Mouse (Mus musculus): Measurements from ENCODE around the gene Nampt.

The Nampt gene

DNA sequence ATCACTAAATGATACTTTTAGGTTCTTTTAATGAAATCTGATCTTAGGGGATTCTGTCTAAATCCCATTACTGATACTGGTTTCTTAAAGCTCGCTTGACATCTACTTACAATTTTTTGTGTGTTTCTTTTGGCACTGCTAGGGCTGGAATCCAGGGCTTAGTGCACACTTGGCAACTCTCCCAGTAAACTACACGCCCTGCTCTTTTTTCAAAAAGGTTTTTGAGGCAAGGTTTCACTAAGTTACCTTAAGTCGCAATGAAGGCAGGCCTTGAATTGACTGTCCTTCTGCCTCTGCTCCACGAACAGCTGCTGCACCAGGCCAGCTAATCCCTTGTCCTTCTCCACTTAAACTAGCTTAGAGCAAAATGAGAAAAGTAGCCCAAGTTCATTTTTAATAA lies 15.9 kb downstream of the Nampt start:
- in situ Hi-C loops (cut with MboI; ENCODE audit: low pct_unique_long_range_greater_than_20kb in 1 of 2, low sequenced_read_pairs in 2 of 2, unreplicated experiment in 1 of 2), result no loop called here

DNA sequence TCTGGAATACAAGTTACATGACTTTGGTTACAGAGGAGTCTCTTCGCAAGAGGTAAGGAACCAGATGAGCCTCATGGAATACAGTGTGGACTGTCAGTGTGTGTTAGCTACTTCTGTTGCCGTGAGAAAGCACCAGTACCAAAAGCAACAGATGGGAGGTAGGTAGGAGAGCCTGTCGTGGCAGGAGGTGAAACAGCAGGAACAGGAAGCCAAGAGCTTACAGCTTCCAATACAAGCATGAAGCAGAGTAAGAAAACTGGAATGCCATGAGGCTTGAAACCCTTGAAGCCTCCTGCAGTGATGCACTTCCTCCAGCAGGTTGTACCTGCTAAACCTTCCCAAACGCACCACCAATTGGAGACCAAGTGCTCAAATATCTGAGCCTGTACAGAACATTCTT lies 19.1 kb downstream of the Nampt start:
- in situ Hi-C loops (cut with MboI; ENCODE audit: low pct_unique_long_range_greater_than_20kb in 1 of 2, low sequenced_read_pairs in 2 of 2, unreplicated experiment in 1 of 2), result no loop called here

DNA sequence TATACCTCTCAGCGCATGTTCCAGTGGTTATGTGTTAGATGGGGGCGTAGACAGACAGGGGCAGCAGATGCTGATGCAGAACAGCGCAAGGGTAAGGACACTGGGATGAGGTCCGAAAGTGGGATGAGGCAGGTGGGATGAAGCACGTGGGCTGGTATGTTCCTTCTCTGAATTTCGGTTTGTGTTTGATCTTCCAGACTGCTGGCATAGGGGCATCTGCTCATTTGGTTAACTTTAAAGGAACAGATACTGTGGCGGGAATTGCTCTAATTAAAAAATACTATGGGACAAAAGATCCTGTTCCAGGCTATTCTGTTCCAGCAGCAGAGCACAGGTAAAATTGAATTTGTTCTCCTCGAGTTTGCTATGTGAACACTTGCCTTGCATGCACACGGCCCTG lies 19.6 kb downstream of the Nampt start:
- in situ Hi-C loops (cut with MboI; ENCODE audit: low pct_unique_long_range_greater_than_20kb in 1 of 2, low sequenced_read_pairs in 2 of 2, unreplicated experiment in 1 of 2), result no loop called here

DNA sequence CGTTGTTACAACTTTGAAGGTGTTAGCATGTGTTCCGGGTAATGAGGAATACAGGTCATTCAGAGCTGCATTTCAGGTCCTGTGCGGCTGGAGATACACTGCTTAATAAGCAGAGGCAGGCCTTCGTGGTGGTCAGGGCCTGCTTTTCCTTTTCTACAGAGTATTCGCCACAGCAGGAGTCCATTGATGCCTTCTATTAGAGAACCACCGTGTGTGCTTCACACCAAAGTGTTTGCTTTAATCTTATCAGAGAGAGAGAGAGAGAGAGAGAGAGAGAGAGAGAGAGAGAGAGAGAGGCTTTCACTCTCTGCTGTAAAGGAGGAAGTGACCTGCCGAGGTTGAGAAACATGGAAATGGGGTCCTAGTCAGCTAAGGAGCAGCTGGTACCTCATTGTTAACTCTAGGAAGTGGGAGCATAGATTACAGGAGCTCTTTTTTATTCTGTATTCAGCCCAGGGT lies 22.1 kb downstream of the Nampt start:
- in situ Hi-C loops (cut with MboI; ENCODE audit: low pct_unique_long_range_greater_than_20kb in 1 of 2, low sequenced_read_pairs in 2 of 2, unreplicated experiment in 1 of 2), result no loop called here

DNA sequence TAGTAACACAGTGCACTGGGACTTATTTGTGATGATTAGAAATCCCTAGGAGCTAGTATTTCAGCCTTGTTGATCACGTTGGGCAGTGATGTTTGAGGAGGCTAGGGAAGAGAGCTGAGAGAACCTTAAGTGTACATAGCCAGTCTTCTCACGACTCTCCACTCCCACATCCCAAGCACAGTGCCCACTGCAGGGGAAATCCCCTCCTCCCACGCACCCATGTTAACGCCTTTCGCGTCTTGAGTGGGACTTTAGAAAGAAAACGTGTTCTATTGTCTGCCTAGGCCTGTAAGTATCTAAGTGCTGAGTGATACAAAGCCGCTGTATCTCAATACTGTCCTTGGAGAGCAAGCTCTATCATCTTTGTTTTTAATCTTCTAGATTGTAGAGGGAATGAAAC lies 27.0 kb downstream of the Nampt start:
- in situ Hi-C loops (cut with MboI; ENCODE audit: low pct_unique_long_range_greater_than_20kb in 1 of 2, low sequenced_read_pairs in 2 of 2, unreplicated experiment in 1 of 2), result no loop called here

DNA sequence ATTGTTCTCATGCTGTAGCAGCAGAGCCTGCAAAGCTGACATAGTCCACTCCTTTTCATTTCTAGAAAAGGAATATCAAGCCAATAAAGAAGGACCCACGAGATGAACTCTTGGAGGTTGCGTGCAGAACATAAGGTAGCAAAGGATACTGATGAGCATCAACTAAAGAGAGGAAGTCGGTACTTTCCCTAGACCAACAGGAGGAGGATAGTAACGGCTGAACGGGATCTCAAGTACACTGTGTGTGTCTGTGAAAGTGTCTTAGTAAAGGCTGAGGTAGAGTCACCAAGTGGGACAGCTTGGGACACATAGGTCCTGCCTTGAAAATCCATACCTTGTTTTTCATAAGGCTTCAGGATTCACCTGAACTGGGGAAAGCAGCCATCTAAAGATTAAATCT lies 34.4 kb downstream of the Nampt start:
- in situ Hi-C loops (cut with MboI; ENCODE audit: low pct_unique_long_range_greater_than_20kb in 1 of 2, low sequenced_read_pairs in 2 of 2, unreplicated experiment in 1 of 2), result no loop called here

DNA sequence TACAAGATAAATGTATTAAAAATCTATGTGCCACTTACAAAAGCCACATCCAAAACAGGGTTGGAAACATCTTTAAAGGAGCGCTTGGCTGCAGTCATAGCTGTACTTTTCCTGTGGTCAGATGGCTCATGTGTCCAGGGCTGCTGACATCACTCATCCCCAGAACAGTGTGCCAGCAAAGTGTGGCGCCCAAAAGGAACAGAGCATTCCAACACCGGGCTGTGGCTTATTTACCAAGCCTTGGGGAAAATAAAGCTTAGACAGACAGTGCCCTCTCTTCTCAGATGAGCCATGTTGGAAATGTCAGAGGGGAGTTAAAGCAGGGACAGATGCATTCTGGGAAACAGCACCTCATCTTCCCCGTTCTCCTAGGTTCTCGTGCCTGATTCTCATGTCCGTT lies 35.5 kb downstream of the Nampt start:
- in situ Hi-C loops (cut with MboI; ENCODE audit: low pct_unique_long_range_greater_than_20kb in 1 of 2, low sequenced_read_pairs in 2 of 2, unreplicated experiment in 1 of 2), result no loop called here

DNA sequence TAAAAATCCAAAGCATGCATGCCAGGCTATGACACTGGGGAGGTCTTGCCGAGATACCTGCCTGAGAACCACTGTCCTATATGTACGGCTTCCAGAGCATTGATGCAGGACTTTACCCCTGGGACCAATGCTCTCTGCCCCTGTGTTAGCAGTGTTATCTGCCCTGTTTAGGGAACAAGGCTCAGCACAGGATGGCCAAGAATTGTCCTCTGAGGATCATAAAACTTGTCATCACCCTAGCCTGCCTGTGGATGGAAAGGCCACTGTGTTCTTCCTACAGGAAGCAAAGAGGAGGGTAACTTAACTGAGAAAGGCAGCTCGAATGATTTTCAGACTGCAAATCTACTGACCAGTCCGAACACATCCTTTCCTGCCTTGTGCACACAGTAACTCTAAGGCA lies 36.1 kb downstream of the Nampt start:
- in situ Hi-C loops (cut with MboI; ENCODE audit: low pct_unique_long_range_greater_than_20kb in 1 of 2, low sequenced_read_pairs in 2 of 2, unreplicated experiment in 1 of 2), result no loop called here

DNA sequence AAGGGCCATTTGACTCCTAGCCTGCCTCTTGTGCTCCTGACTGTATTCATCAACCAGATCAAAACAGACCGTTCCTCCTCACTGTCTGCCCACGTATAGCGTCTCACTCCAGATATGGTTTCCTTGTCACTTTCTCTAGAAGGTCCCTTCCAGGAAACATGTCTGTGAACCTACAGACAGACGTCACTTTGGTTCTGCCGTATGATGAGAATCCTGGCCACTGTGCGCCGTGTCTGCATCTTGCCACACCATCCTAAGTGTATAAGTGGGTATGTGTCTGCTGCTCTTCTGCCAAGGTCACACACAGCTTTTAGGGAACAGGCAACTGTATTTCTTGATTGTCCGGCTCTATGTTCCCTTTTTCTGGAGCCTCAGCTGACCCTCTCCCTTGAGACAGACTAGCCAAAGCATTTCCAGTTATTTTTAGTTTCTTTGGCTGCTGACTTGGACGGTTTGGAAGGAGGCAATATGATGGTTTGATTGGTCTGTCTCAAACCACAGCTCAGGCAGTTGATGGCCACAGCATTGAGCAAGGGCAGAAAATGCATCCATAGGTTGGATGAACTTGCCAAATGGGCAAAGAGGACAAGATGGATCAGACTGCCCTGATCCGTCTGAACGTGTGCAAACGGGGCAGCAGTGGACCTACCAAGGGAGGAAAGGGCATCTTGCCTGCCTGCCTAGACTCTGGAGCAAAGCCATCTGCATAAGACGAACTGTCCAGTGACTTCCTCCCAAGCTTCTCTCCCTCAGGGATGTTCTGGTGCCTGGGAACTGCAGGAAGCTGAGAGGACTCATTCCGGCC lies 37.6 kb downstream of the Nampt start:
- in situ Hi-C loops (cut with MboI; ENCODE audit: low pct_unique_long_range_greater_than_20kb in 1 of 2, low sequenced_read_pairs in 2 of 2, unreplicated experiment in 1 of 2), result no loop called here

DNA sequence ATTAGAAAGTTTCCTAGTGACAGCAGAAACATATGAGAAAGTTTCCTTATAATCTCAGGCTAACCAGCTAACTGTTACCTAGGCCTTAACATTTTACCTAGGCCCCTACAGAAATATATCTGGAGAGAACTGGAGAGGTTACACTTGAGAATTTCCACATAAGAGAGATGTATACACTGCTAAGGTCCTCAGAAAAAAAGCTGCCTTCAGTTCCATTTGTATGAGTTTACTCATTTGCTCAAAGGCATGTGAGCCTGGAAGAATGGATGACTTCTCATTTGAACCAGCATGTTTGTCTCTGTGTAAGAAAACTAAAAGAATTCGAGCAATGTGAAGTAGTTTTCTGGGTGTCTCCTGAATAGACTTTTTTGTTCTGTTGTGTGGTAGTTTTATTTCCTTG lies 39.1 kb downstream of the Nampt start:
- in situ Hi-C loops (cut with MboI; ENCODE audit: low pct_unique_long_range_greater_than_20kb in 1 of 2, low sequenced_read_pairs in 2 of 2, unreplicated experiment in 1 of 2), result no loop called here

DNA sequence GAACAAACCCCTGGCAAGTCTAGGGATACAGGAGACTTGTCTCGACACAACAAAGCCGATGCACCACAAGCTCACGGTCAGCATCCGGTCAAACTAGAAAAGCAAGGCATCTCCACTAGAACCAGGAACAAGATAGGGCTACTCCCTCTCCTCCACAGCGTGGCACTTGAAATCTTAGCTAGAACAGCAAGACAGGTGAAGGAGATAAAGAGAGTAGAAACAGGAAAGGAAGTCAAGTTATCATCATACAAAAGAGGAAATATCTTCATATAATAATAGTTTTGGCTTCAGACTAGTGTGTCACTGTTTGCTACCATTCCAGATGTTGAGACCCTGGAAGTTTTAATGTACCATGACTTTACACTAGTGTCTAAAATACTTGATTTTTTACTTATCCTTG lies 41.5 kb downstream of the Nampt start:
- in situ Hi-C loops (cut with MboI; ENCODE audit: low pct_unique_long_range_greater_than_20kb in 1 of 2, low sequenced_read_pairs in 2 of 2, unreplicated experiment in 1 of 2), result no loop called here

DNA sequence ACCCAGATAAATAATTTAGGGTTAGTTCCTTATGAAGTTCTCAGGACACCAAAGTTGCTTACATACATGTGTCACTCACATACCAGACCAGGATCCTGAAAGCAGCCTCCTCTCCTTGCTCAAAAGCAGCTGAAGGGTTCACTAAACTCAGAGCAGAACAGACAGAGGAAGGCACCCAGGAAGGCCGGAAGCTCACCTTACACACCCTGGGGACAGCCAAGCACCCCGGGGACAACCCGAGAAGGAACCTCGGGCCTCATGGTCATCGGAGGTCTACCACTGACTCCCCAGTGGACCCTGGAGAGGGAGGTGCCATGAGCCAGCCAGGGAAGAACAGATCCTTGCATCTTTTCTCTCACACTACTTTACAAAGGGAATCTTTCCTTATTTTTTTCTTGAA lies 51.5 kb downstream of the Nampt start:
- in situ Hi-C loops (cut with MboI; ENCODE audit: low pct_unique_long_range_greater_than_20kb in 1 of 2, low sequenced_read_pairs in 2 of 2, unreplicated experiment in 1 of 2), result no loop called here

DNA sequence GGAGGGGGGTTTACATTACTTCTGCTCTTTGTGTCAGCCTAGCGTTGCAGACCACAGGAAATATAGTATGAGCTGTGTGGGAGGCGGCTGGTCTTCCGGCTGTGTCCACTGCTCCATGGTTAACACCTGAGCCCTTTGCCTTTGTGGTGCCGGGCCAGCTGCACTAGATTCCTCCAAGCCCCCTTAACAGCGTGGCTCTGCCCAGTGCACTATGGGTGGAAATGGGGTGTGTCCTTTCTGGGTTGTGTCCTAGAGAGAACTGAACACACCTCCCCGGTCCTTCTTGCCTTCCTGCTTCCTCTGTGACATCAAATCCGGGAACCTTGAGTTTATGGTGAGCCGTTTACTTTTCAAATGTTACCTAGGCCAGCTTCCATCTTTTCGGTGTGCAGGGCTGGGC lies 58.2 kb downstream of the Nampt start:
- in situ Hi-C loops (cut with MboI; ENCODE audit: low pct_unique_long_range_greater_than_20kb in 1 of 2, low sequenced_read_pairs in 2 of 2, unreplicated experiment in 1 of 2), result no loop called here

DNA sequence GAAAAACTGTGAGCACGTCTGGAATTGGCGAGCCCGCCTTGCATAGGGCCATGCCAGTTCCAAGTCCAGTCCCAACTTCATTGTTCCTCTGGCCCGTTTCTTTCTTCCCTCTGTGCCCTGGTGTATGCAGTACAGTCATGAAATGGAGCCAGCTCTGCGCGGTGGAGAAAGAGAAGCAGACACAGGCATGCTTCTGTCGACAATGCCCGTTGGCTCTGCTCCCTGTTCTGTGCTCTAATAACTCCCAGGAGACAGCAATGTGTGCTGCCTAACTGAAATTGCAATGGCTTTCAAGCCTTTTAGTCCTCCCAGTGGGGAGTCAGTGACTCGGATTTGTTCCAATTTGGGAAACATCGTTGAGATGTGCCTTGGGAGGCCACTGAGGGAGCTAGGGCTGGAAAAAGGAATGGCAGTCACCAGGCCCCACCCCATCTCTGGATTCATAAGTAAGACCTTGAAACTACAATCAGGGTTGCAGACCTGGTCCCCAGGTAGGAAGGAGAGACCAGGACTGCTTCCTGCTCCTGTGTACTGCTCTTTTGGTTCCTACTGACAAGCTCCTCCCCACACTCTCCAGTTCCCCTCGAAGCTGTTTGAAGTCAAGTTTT lies 58.7 kb downstream of the Nampt start:
- in situ Hi-C loops (cut with MboI; ENCODE audit: low pct_unique_long_range_greater_than_20kb in 1 of 2, low sequenced_read_pairs in 2 of 2, unreplicated experiment in 1 of 2), result no loop called here

DNA sequence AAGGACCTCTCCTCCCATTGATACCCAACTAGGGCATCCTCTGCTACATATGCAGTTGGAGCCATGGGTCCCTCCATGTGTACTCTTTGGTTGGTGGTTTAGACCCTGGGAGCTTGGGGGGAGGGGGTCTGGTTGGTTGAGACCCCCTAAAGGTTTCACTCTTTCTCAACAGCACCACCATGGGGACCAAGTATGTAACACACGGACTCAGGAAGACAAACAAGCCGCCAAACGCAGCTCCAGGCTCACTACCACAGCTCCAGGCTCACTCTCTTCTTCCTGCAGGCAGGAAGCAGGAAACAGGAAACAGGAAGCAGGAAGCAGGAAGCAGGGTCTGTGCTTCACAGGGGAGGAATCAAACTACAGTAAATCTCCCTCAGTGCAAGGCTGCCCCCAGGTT lies 60.0 kb downstream of the Nampt start:
- in situ Hi-C loops (cut with MboI; ENCODE audit: low pct_unique_long_range_greater_than_20kb in 1 of 2, low sequenced_read_pairs in 2 of 2, unreplicated experiment in 1 of 2), result no loop called here

DNA sequence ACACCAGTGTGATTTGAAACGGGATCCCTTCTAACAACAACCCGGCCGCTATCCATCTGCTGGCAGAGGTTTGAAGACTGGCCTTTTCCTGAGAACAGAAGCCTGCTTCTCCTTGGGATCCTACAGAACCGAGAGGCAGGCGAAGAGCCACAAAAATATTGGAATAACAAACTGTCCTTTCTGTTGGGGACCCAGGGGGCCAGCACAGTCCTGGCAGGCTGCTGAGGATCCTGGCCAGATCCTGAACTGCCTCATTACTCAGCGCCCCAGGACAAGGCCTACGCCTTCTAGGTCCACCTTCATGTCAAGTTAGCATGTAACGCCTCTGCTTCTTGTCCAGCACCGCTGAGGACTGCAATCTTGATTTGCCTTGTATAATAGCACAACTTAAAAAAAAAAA lies 65.0 kb downstream of the Nampt start:
- in situ Hi-C loops (cut with MboI; ENCODE audit: low pct_unique_long_range_greater_than_20kb in 1 of 2, low sequenced_read_pairs in 2 of 2, unreplicated experiment in 1 of 2), result no loop called here

DNA sequence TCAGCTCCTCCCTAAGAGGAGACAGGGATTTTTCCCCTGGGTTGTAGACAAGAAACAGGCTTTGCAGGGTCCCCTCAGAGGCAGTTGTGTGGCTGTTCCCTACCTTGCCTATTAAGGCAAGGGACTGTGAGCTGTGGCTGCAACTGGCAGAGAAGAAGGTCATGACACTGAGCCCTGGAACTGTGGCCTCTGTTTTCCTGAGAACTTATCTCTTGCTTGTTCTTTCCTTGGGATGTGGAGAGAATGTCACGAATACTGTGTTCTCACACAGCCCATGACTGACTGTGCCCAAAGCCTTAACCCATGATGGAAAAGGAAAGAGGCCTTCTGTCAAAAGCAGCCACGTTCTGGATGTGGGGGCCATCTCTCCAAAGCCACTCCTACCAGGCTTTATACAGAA lies 65.7 kb downstream of the Nampt start:
- in situ Hi-C loops (cut with MboI; ENCODE audit: low pct_unique_long_range_greater_than_20kb in 1 of 2, low sequenced_read_pairs in 2 of 2, unreplicated experiment in 1 of 2), result no loop called here

DNA sequence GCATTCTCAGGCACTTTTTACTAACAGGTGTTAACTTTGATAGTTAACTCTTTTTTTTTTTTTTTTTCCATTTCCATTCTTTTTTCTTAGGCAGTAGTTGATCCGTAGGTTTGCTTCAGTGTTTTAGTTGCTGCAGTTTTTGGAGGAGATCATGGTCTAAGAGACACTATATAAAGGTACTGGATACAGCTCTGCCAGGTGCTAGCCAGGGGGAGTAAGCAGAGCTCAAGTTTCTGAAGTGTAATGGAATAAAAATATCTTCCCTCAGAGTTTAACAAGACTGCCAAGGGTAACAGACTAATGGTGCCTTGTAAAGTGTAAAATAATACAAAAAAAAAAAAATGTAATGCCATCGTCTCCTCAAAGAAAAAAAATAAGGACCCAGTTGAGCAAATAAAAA lies 67.0 kb downstream of the Nampt start:
- in situ Hi-C loops (cut with MboI; ENCODE audit: low pct_unique_long_range_greater_than_20kb in 1 of 2, low sequenced_read_pairs in 2 of 2, unreplicated experiment in 1 of 2), result no loop called here

DNA sequence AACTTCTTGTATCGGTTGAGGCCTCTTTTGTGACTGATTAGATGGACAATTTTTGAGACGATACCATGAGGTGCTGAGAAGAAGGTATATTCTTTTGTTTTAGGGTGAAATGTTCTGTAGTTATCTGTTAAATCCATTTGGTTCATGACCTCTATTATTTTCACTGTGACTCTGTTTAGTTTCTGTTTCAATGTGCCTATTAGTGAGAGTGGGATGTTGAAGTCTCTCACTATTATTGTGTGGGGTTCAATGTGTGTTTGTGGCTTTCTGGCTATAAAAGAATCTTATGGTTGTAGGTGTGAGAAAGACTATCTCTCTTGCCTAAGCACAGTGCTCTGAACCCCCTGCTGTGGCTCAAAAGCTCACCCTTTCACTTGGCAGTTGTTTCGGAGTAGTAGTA lies 68.9 kb downstream of the Nampt start:
- in situ Hi-C loops (cut with MboI; ENCODE audit: low pct_unique_long_range_greater_than_20kb in 1 of 2, low sequenced_read_pairs in 2 of 2, unreplicated experiment in 1 of 2), result no loop called here

DNA sequence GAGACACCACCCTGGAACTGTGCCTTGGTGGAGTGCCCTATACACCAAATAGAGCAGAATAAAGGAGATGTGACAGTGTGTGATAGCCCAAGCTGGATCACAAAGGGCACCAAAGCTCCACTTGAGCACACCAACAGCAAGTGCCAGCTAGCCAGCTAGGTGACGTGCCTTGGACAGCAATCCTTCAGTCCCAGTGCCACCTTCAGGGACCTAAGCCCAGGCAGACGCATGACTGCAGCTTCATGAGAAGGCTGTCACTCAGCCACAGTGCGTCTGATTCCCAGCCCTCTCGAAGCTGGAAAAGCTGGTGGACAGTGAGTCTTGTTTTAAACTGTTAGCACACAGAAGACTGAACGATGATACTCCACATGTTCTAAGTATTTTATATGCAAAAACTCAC lies 70.5 kb downstream of the Nampt start:
- in situ Hi-C loops (cut with MboI; ENCODE audit: low pct_unique_long_range_greater_than_20kb in 1 of 2, low sequenced_read_pairs in 2 of 2, unreplicated experiment in 1 of 2), result loop anchor here in 1 of 2 experiments (10.0 kb wide), 1 partner anchor 255 kb away; no protein-coding TSS in a partner anchor
